Mouse (Mus musculus): ENCODE measurements around the gene Bricd5.

GRCm38 (mm10) chr17:24490399-24490798 is 16.7 kb downstream of the Bricd5 start:
- TF ChIP-seq CTCF (IDR thresholded peaks at IDR 0.05; ENCODE audit: low read depth, low read length) (no peak), POLR2A (IDR thresholded peaks at IDR 0.05; ENCODE audit: borderline replicate concordance, low read depth, low read length) (no peak)

All from bone marrow macrophage, adult 2 months (primary cell).